10 mouse cellular contexts compared by ENCODE assay signal in genomic region chr19:38778805-38779204, GRCm38 (mm10). TPM values are rescaled to one million over a fixed set of nuclear protein-coding genes. Genes with fewer than 3 reads are reported as not detected.
A peak's percentile ranks its signal among the peaks of the same experiment; 100 is the strongest.
DNase-seq lines count a peak whose midpoint lies in the region; ATAC-seq and TF ChIP-seq lines count a peak whose summit lies in the region.
"Had no signal": no experiment of that assay in that cellular context is flagged by ENCODE, and none has a peak within 500 bp of the region (broad histone marks: within the 10 kb centered on the region; RNA-seq: fewer than 3 reads in every experiment).

No protein-coding gene starts in this region.

- no peaks in the 10 kb centered on the region for H3K9me3 ChIP-seq in kidney, embryonic 16.5 days (ENCODE audit: low read length)
- H3K9me3 ChIP-seq in hindbrain, embryonic 12.5 days (replicated peaks), result no peaks in the 10 kb centered on the region
- H3K9me3 ChIP-seq: hindbrain, embryonic 15.5 days had no signal

- H3K4me1 ChIP-seq in kidney, embryonic 16.5 days (ENCODE audit: insufficient read depth, low read length), result no peaks in the 10 kb centered on the region
- H3K4me1 ChIP-seq in hindbrain, embryonic 12.5 days, result no peaks in the 10 kb centered on the region
- H3K4me1 ChIP-seq: hindbrain, embryonic 15.5 days had no signal

- no peak overlapping the region for H3K27ac ChIP-seq in left cerebral cortex, adult 2 months
- H3K27ac ChIP-seq in kidney, embryonic 16.5 days (ENCODE audit: low read length), result no peak overlapping the region
- no peak overlapping the region for H3K27ac ChIP-seq in hindbrain, embryonic 12.5 days
- H3K27ac ChIP-seq: hindbrain, embryonic 15.5 days; macrophage had no signal

- no peak for ATAC-seq in kidney, embryonic 16.5 days (ENCODE audit: low FRiP score, low TSS enrichment)
- ATAC-seq in hindbrain, embryonic 12.5 days (ENCODE audit: low FRiP score), result no peak

- intact Hi-C loops in left cerebral cortex, adult 2 months (cut with DNase I), result no loop called here
- intact Hi-C loops in left cerebral cortex, postnatal 10 days (cut with DNase I), result loop anchor here (5.0 kb wide), 2 partner anchors 212 to 357 kb away; no protein-coding TSS in a partner anchor

- H3ac ChIP-seq in C2C12 (ENCODE audit: control insufficient read depth, insufficient read length, low read depth), result no peak overlapping the region

- WGBS in kidney, embryonic 16.5 days, result 48% methylated on average over 2 of the region's 2 CpGs
- 82% methylated on average over 2 of the region's 2 CpGs for WGBS in hindbrain, embryonic 12.5 days

- H3K79me2 ChIP-seq in C2C12 (ENCODE audit: control insufficient read depth, insufficient read depth), result no peaks in the 10 kb centered on the region

- H3K9ac ChIP-seq in kidney, embryonic 16.5 days (replicated peaks; ENCODE audit: low read length), result no peak overlapping the region
- no peak overlapping the region for H3K9ac ChIP-seq in hindbrain, embryonic 12.5 days
- H3K9ac ChIP-seq: hindbrain, embryonic 15.5 days had no signal

- no peak for TF ChIP-seq CTCF in left cerebral cortex, adult 2 months (IDR thresholded peaks at IDR 0.05)
- TF ChIP-seq CTCF in C2C12 (IDR thresholded peaks at IDR 0.05; ENCODE audit: control insufficient read depth, insufficient read depth, insufficient read length), result no peak

- no peaks in the 10 kb centered on the region for H3K79me3 ChIP-seq in C2C12 (ENCODE audit: low read depth)

- H3K4me3 ChIP-seq in left cerebral cortex, adult 2 months, result no peak overlapping the region
- H3K4me3 ChIP-seq in C2C12 (ENCODE audit: insufficient read depth, poor library complexity, severe bottlenecking), result no peak overlapping the region
- H3K4me3 ChIP-seq in kidney, embryonic 16.5 days (ENCODE audit: low read length), result no peak overlapping the region
- no peak overlapping the region for H3K4me3 ChIP-seq in hindbrain, embryonic 12.5 days
- H3K4me3 ChIP-seq: hindbrain, embryonic 15.5 days had no signal

- no peaks in the 10 kb centered on the region for H3K27me3 ChIP-seq in C2C12 (ENCODE audit: control insufficient read depth, insufficient read depth, insufficient read length)
- no peaks in the 10 kb centered on the region for H3K27me3 ChIP-seq in kidney, embryonic 16.5 days (ENCODE audit: insufficient read depth, low read length)
- H3K27me3 ChIP-seq in hindbrain, embryonic 12.5 days, result no peaks in the 10 kb centered on the region
- H3K27me3 ChIP-seq: hindbrain, embryonic 15.5 days had no signal

- peak; percentile 20 to 29 for DNase-seq in left cerebral cortex, adult 2 months (ENCODE audit: extremely low spot score in 1 of 2, low spot score in 2 of 2)
- DNase-seq in left cerebral cortex, postnatal 10 days (ENCODE audit: extremely low spot score in 1 of 2, low spot score in 2 of 2), result no peak
- DNase-seq in adipocyte (ENCODE audit: low spot score), result peak; percentile 77
- peak; percentile 36 to 74 for DNase-seq in layer of hippocampus, postnatal 14 days (ENCODE audit: low spot score in 2 of 2)
- DNase-seq: thymus, adult 2 months had no signal

- H3K4me2 ChIP-seq in kidney, embryonic 16.5 days (replicated peaks; ENCODE audit: low read depth, low read length), result no peak overlapping the region
- no peak overlapping the region for H3K4me2 ChIP-seq in hindbrain, embryonic 12.5 days (replicated peaks)
- H3K4me2 ChIP-seq: hindbrain, embryonic 15.5 days had no signal

- H3K36me3 ChIP-seq in C2C12 (ENCODE audit: control insufficient read depth, insufficient read depth), result no peaks in the 10 kb centered on the region
- H3K36me3 ChIP-seq in kidney, embryonic 16.5 days (ENCODE audit: insufficient read depth, low read length), result no peaks in the 10 kb centered on the region
- no peaks in the 10 kb centered on the region; the same call in 1 of the 2 replicates for H3K36me3 ChIP-seq in hindbrain, embryonic 12.5 days
- H3K36me3 ChIP-seq: hindbrain, embryonic 15.5 days had no signal

TF ChIP-seq in C2C12, 6 proteins besides CTCF, POLR2A, EP300 and RAD21:
- TF ChIP-seq MYOG (IDR thresholded peaks at IDR 0.05; ENCODE audit: control insufficient read depth, extremely low read depth, insufficient read length) (no peak), USF1 (IDR thresholded peaks at IDR 0.05; ENCODE audit: low read depth) (peak; percentile 1), MYOD1 (IDR thresholded peaks at IDR 0.05; ENCODE audit: control insufficient read depth, insufficient read length, low read depth) (peak; percentile 75), CEBPB (IDR thresholded peaks at IDR 0.05; ENCODE audit: low read depth) (no peak), FOSL1 (IDR thresholded peaks at IDR 0.05; ENCODE audit: insufficient read depth, low read length, poor library complexity, severe bottlenecking) (no peak), MAX (IDR thresholded peaks at IDR 0.05) (no peak)
TF ChIP-seq in C2C12: peak in this region for 2.

RNA-seq across cellular contexts. Expression of gene Noc3l, which starts 40.2 kb away (rescaled TPM):
- 10 to 100 TPM; 13.4 to 14.6 TPM for total RNA-seq in left cerebral cortex, adult 2 months (2021)
- total RNA-seq in left cerebral cortex, postnatal 10 days (2021), result 10 to 100 TPM; 10.5 to 12.5 TPM
- polyA plus RNA-seq in C2C12 (2012; fragmentation: generic; extraction: Trizol), result 4.4 TPM
- 10 to 100 TPM; 12.2 to 13.1 TPM for total RNA-seq in layer of hippocampus, postnatal 14 days (2021)
- polyA plus RNA-seq in kidney, embryonic 16.5 days (2015; fragmentation: Nextera tagmentation; extraction: Ambion mirVana), result 7.8 and 8.0 TPM in 2 replicates
- polyA plus RNA-seq in hindbrain, embryonic 12.5 days (2016; fragmentation: Nextera tagmentation; extraction: Ambion mirVana), result 9.4 and 9.6 TPM in 2 replicates

RNA-seq across cellular contexts. Expression of gene Tbc1d12, which starts 57.6 kb away (rescaled TPM):
- total RNA-seq in left cerebral cortex, adult 2 months (2021), result 10 to 100 TPM; 11.6 to 13.3 TPM
- total RNA-seq in left cerebral cortex, postnatal 10 days (2021), result 10 to 100 TPM; 15.0 to 16.2 TPM
- polyA plus RNA-seq in C2C12 (2012; fragmentation: generic; extraction: Trizol), result 0.13 TPM
- total RNA-seq in layer of hippocampus, postnatal 14 days (2021), result 10 to 100 TPM; 14.2 to 15.1 TPM
- 2.0 and 2.2 TPM in 2 replicates for polyA plus RNA-seq in kidney, embryonic 16.5 days (2015; fragmentation: Nextera tagmentation; extraction: Ambion mirVana)
- polyA plus RNA-seq in hindbrain, embryonic 12.5 days (2016; fragmentation: Nextera tagmentation; extraction: Ambion mirVana), result 5.6 and 6.1 TPM in 2 replicates

Comparison
In these comparisons a context has a peak if more than half of its experiments do, and no peak if none do; other contexts are left out.
1. DNase-seq: peak in left cerebral cortex, adult 2 months (2 of 2), adipocyte (single experiment) and layer of hippocampus, postnatal 14 days (2 of 2); none in left cerebral cortex, postnatal 10 days (0 of 2).